Mouse (Mus musculus) liver, postnatal 0 days (tissue): Measurements from ENCODE around the gene 5830473C10Rik.

ENCODE experiments used
- CTCF ChIP-seq: sonication (generic); IDR thresholded peaks from 2 replicates; pipeline ENCODE4 v1.5.1; 2016; ENCODE audit warnings: antibody characterized with exemption, low read depth
- EP300 ChIP-seq: IDR thresholded peaks from 2 replicates; pipeline ENCODE4 v1.6.1; 2016; ENCODE audit warnings: antibody characterized with exemption, low read depth, mild to moderate bottlenecking

DNA sequence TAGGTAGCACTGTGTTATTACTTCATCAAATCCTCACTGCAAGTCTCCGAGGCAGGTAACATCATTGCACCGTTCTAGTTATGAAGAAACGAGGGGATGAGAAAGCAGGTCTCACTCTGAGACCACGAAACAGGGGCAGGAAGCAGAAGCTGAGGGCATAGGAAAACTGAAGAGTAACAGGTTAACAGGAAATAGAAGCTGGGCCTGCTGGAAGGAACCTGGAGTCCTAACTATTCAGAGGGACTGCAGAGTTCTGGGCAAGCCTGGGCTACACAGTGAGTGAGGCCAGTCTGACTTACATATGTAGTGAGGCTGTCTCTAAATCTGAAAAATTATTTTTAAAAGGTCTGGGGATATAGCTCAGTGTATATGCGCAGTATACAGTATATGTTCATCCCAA is 27.2 kb downstream of the 5830473C10Rik start:
- TF ChIP-seq EP300 (no peak), CTCF (no peak)
